Mouse (Mus musculus): ENCODE measurements around the gene Scyl1. TPM values are rescaled to one million over a fixed set of nuclear protein-coding genes. Genes with fewer than 3 reads are reported as not detected.

Gene Scyl1
- polyA plus RNA-seq, 1 experiment = 8.2 TPM

GRCm38 (mm10) chr19:5721233-5721632, 50.0 kb downstream of the Scyl1 start:
- TF ChIP-seq GATA1 (IDR thresholded peaks at IDR 0.05; ENCODE audit: low read length) = no peak
- TF ChIP-seq TAL1 (IDR thresholded peaks at IDR 0.05; ENCODE audit: low read length) = no peak
- no peaks in the 10 kb centered on the region for H3K9me3 ChIP-seq (ENCODE audit: control insufficient read depth, low read length)
- H3K36me3 ChIP-seq (ENCODE audit: control insufficient read depth) = peaks cover 98% of the 10 kb centered on the region
- H3K4me3 ChIP-seq (replicated peaks) = peak overlapping the region; percentile 45
- peaks cover 4% of the 10 kb centered on the region; the same call in 1 of the 2 replicates for H3K27me3 ChIP-seq (ENCODE audit: control insufficient read depth)
- peaks cover 87% of the 10 kb centered on the region for H3K4me1 ChIP-seq (ENCODE audit: control insufficient read depth)

- H3K4me1 ChIP-seq (ENCODE audit: control insufficient read depth) = peaks cover 99% of the 10 kb centered on the region
- H3K4me3 ChIP-seq (replicated peaks) = peak overlapping the region; percentile 29
- TF ChIP-seq GATA1 (IDR thresholded peaks at IDR 0.05; ENCODE audit: low read length) (no peak), TAL1 (IDR thresholded peaks at IDR 0.05; ENCODE audit: low read length) (no peak)
- peaks cover 100% of the 10 kb centered on the region for H3K36me3 ChIP-seq (ENCODE audit: control insufficient read depth)
- H3K27me3 ChIP-seq (ENCODE audit: control insufficient read depth) = peaks cover 6% of the 10 kb centered on the region; the same call in 1 of the 2 replicates
- no peaks in the 10 kb centered on the region for H3K9me3 ChIP-seq (ENCODE audit: control insufficient read depth, low read length)
Measured at GRCm38 (mm10) chr19:5716955-5717354, 54.3 kb downstream of the Scyl1 start.

GRCm38 (mm10) chr19:5715793-5716688, 55.2 kb downstream of the Scyl1 start:
- peaks cover 6% of the 10 kb centered on the region; the same call in 1 of the 2 replicates for H3K27me3 ChIP-seq (ENCODE audit: control insufficient read depth)
- TF ChIP-seq TAL1 (IDR thresholded peaks at IDR 0.05; ENCODE audit: low read length) = no peak
- TF ChIP-seq GATA1 (IDR thresholded peaks at IDR 0.05; ENCODE audit: low read length) = no peak
- H3K4me3 ChIP-seq (replicated peaks) = peak overlapping the region; percentile 45
- H3K36me3 ChIP-seq (ENCODE audit: control insufficient read depth) = peaks cover 100% of the 10 kb centered on the region
- peaks cover 97% of the 10 kb centered on the region for H3K4me1 ChIP-seq (ENCODE audit: control insufficient read depth)
- H3K9me3 ChIP-seq (ENCODE audit: control insufficient read depth, low read length) = no peaks in the 10 kb centered on the region

GRCm38 (mm10) chr19:5713730-5714129, 57.5 kb downstream of the Scyl1 start:
- Histone ChIP-seq H3K9me3 (ENCODE audit: control insufficient read depth, low read length) (no peaks in the 10 kb centered on the region), H3K27me3 (ENCODE audit: control insufficient read depth) (peaks cover 6% of the 10 kb centered on the region; the same call in 1 of the 2 replicates), H3K36me3 (ENCODE audit: control insufficient read depth) (peaks cover 100% of the 10 kb centered on the region), H3K4me1 (ENCODE audit: control insufficient read depth) (peaks cover 87% of the 10 kb centered on the region), H3K4me3 (replicated peaks) (peak overlapping the region; percentile 45)
- TF ChIP-seq TAL1 (IDR thresholded peaks at IDR 0.05; ENCODE audit: low read length) (no peak), GATA1 (IDR thresholded peaks at IDR 0.05; ENCODE audit: low read length) (no peak)

- H3K27me3 ChIP-seq (ENCODE audit: control insufficient read depth) = peaks cover 6% of the 10 kb centered on the region; the same call in 1 of the 2 replicates
- H3K36me3 ChIP-seq (ENCODE audit: control insufficient read depth) = peaks cover 100% of the 10 kb centered on the region
- no peaks in the 10 kb centered on the region for H3K9me3 ChIP-seq (ENCODE audit: control insufficient read depth, low read length)
- peaks cover 88% of the 10 kb centered on the region for H3K4me1 ChIP-seq (ENCODE audit: control insufficient read depth)
- peak overlapping the region; percentile 45 for H3K4me3 ChIP-seq (replicated peaks)
- no peak for TF ChIP-seq GATA1 (IDR thresholded peaks at IDR 0.05; ENCODE audit: low read length)
- TF ChIP-seq TAL1 (IDR thresholded peaks at IDR 0.05; ENCODE audit: low read length) = no peak
Measured at GRCm38 (mm10) chr19:5713255-5713654, 58.0 kb downstream of the Scyl1 start.

GRCm38 (mm10) chr19:5711907-5712460, 59.2 kb downstream of the Scyl1 start:
- Histone ChIP-seq H3K9me3 (ENCODE audit: control insufficient read depth, low read length) (no peaks in the 10 kb centered on the region), H3K4me3 (replicated peaks) (peak overlapping the region; percentile 4), H3K4me1 (ENCODE audit: control insufficient read depth) (peaks cover 82% of the 10 kb centered on the region), H3K36me3 (ENCODE audit: control insufficient read depth) (peaks cover 100% of the 10 kb centered on the region), H3K27me3 (ENCODE audit: control insufficient read depth) (peaks cover 5% of the 10 kb centered on the region; the same call in 1 of the 2 replicates)
- TF ChIP-seq TAL1 (IDR thresholded peaks at IDR 0.05; ENCODE audit: low read length) = no peak

GRCm38 (mm10) chr19:5711218-5711617, 60.0 kb downstream of the Scyl1 start:
- H3K9me3 ChIP-seq (ENCODE audit: control insufficient read depth, low read length) = no peaks in the 10 kb centered on the region
- H3K4me1 ChIP-seq (ENCODE audit: control insufficient read depth) = peaks cover 81% of the 10 kb centered on the region
- peaks cover 100% of the 10 kb centered on the region for H3K36me3 ChIP-seq (ENCODE audit: control insufficient read depth)
- peaks cover 2% of the 10 kb centered on the region; the same call in 1 of the 2 replicates for H3K27me3 ChIP-seq (ENCODE audit: control insufficient read depth)
- TF ChIP-seq GATA1 (IDR thresholded peaks at IDR 0.05; ENCODE audit: low read length) (no peak), TAL1 (IDR thresholded peaks at IDR 0.05; ENCODE audit: low read length) (no peak)
- H3K4me3 ChIP-seq (replicated peaks) = no peak overlapping the region

GRCm38 (mm10) chr19:5710581-5710980, 60.6 kb downstream of the Scyl1 start:
- peaks cover 81% of the 10 kb centered on the region for H3K4me1 ChIP-seq (ENCODE audit: control insufficient read depth)
- H3K4me3 ChIP-seq (replicated peaks) = no peak overlapping the region
- no peaks in the 10 kb centered on the region for H3K9me3 ChIP-seq (ENCODE audit: control insufficient read depth, low read length)
- TF ChIP-seq GATA1 (IDR thresholded peaks at IDR 0.05; ENCODE audit: low read length) (no peak), TAL1 (IDR thresholded peaks at IDR 0.05; ENCODE audit: low read length) (no peak)
- peaks cover 100% of the 10 kb centered on the region for H3K36me3 ChIP-seq (ENCODE audit: control insufficient read depth)
- no peaks in the 10 kb centered on the region; the same call in 1 of the 2 replicates for H3K27me3 ChIP-seq (ENCODE audit: control insufficient read depth)

GRCm38 (mm10) chr19:5710068-5710467, 61.2 kb downstream of the Scyl1 start:
- peaks cover 100% of the 10 kb centered on the region for H3K36me3 ChIP-seq (ENCODE audit: control insufficient read depth)

More at GRCm38 (mm10) chr19:5710068-5710467, 61.2 kb downstream of the Scyl1 start:
- H3K27me3 ChIP-seq (ENCODE audit: control insufficient read depth) = no peaks in the 10 kb centered on the region; the same call in 1 of the 2 replicates
- no peaks in the 10 kb centered on the region for H3K9me3 ChIP-seq (ENCODE audit: control insufficient read depth, low read length)
- TF ChIP-seq TAL1 (IDR thresholded peaks at IDR 0.05; ENCODE audit: low read length) = no peak
- TF ChIP-seq GATA1 (IDR thresholded peaks at IDR 0.05; ENCODE audit: low read length) = no peak
- H3K4me1 ChIP-seq (ENCODE audit: control insufficient read depth) = peaks cover 81% of the 10 kb centered on the region
- no peak overlapping the region for H3K4me3 ChIP-seq (replicated peaks)

Other genes with a start within 250 kb of the Scyl1 start
- gene Ovol1, start 210.8 kb downstream of the Scyl1 start, polyA plus RNA-seq (2012) = 0.01 TPM in 2 replicates
- 0.19 and 0.20 TPM in 2 replicates for gene Ap5b1, start 203.4 kb downstream of the Scyl1 start, polyA plus RNA-seq (2012)
- 82.8 and 90.8 TPM in 2 replicates for gene Rnaseh2c, start 169.5 kb downstream of the Scyl1 start, polyA plus RNA-seq (2012)
- gene Kat5, start 161.2 kb downstream of the Scyl1 start, polyA plus RNA-seq (2012) = 6.0 and 7.0 TPM in 2 replicates
- 4.1 and 6.0 TPM in 2 replicates for gene Rela, start 133.9 kb downstream of the Scyl1 start, polyA plus RNA-seq (2012)
- gene Sipa1, start 107.7 kb downstream of the Scyl1 start, polyA plus RNA-seq (2012) = 63.2 and 69.8 TPM in 2 replicates
- 18.5 and 20.2 TPM in 2 replicates for gene Map3k11, start 82.7 kb downstream of the Scyl1 start, polyA plus RNA-seq (2012)
- 43.8 and 46.7 TPM in 2 replicates for gene Pcnx3, start 82.5 kb downstream of the Scyl1 start, polyA plus RNA-seq (2012)
- gene Kcnk7, start 67.1 kb downstream of the Scyl1 start, polyA plus RNA-seq (2012) = 0.04 and 0.06 TPM in 2 replicates
- gene Ehbp1l1, start 45.1 kb downstream of the Scyl1 start, polyA plus RNA-seq (2012) = 88.4 and 106 TPM in 2 replicates
- 33.0 and 41.0 TPM in 2 replicates for gene Fam89b, start 41.8 kb downstream of the Scyl1 start, polyA plus RNA-seq (2012)
- 0.06 and 0.09 TPM in 2 replicates for gene Ltbp3, start 30.5 kb downstream of the Scyl1 start, polyA plus RNA-seq (2012)
- gene Frmd8, start 103.9 kb upstream of the Scyl1 start, polyA plus RNA-seq (2012) = 0.74 and 0.75 TPM in 2 replicates
- gene Slc25a45, start 106.4 kb upstream of the Scyl1 start, polyA plus RNA-seq (2012) = 0.07 TPM in 1 of 2 replicates, not detected in the other
- 0.12 and 0.28 TPM in 2 replicates for gene Tigd3, start 122.7 kb upstream of the Scyl1 start, polyA plus RNA-seq (2012)
- 2.7 and 8.5 TPM in 2 replicates for gene Dpf2, start 141.6 kb upstream of the Scyl1 start, polyA plus RNA-seq (2012)
- gene Cdc42ep2, start 153.4 kb upstream of the Scyl1 start, polyA plus RNA-seq (2012) = 0.10 and 0.13 TPM in 2 replicates
- gene Pola2, start 192.8 kb upstream of the Scyl1 start, polyA plus RNA-seq (2012) = 6.6 and 6.8 TPM in 2 replicates
- not detected in 2 replicates for gene Slc22a20, start 214.7 kb upstream of the Scyl1 start, polyA plus RNA-seq (2012)
- gene Capn1, start 244.5 kb upstream of the Scyl1 start, polyA plus RNA-seq (2012) = 38.5 and 46.1 TPM in 2 replicates

Data from erythroblast, embryonic 14.5 days (primary cell).